ENCODE assay signal across 8 mouse cellular contexts in genomic region chr9:88437342-88438236, GRCm38 (mm10). TPM values are rescaled to one million over a fixed set of nuclear protein-coding genes. Genes with fewer than 3 reads are reported as not detected.
A peak's percentile ranks its signal among the peaks of the same experiment; 100 is the strongest.
DNase-seq lines count a peak whose midpoint lies in the region; ATAC-seq lines count a peak whose summit lies in the region.

No protein-coding gene starts in this region.

- no peak for DNase-seq in lung, postnatal 4 days
- no peak for DNase-seq in intestine, embryonic 14.5 days (ENCODE audit: low spot score)
- no peak for DNase-seq in gastrocnemius, adult 8-10 months (ENCODE audit: low spot score in 2 of 2)
- DNase-seq in right cerebral cortex, adult 18-20 months = no peak

- 43% methylated on average over 10 of the region's 10 CpGs for WGBS in lung, embryonic 16.5 days
- WGBS in intestine, embryonic 14.5 days = 45% methylated on average over 10 of the region's 10 CpGs
- 52% methylated on average over 10 of the region's 10 CpGs for WGBS in neural tube, embryonic 15.5 days

- H3K27me3 ChIP-seq in lung, embryonic 16.5 days (ENCODE audit: control insufficient read depth, insufficient read depth, low read depth, low read length) = no peaks in the 10 kb centered on the region
- H3K27me3 ChIP-seq in intestine, embryonic 14.5 days (replicated peaks; ENCODE audit: control insufficient read depth, insufficient read depth, low read length) = no peaks in the 10 kb centered on the region
- no peaks in the 10 kb centered on the region for H3K27me3 ChIP-seq in neural tube, embryonic 15.5 days (replicated peaks)

- H3K4me1 ChIP-seq in lung, embryonic 16.5 days (replicated peaks; ENCODE audit: control insufficient read depth, insufficient read depth, low read length) = peaks cover 9% of the 10 kb centered on the region; the same call in 1 of the 2 replicates
- H3K4me1 ChIP-seq in brown adipose tissue, adult 24 weeks (ENCODE audit: control insufficient read depth, insufficient read depth, insufficient read length, low read length) = peaks cover 5% of the 10 kb centered on the region
- peaks cover 6% of the 10 kb centered on the region; the same call in 1 of the 2 replicates for H3K4me1 ChIP-seq in intestine, embryonic 14.5 days (replicated peaks; ENCODE audit: control insufficient read depth, insufficient read depth, low read length)
- H3K4me1 ChIP-seq in neural tube, embryonic 15.5 days = peaks cover 23% of the 10 kb centered on the region

- H3K4me2 ChIP-seq in lung, embryonic 16.5 days (ENCODE audit: low read depth, low read length) = peak overlapping the region; percentile 94
- H3K4me2 ChIP-seq in intestine, embryonic 14.5 days (ENCODE audit: low read length) = peak overlapping the region; percentile 86
- peak overlapping the region; percentile 83 for H3K4me2 ChIP-seq in neural tube, embryonic 15.5 days

- no peak for ATAC-seq in lung, embryonic 16.5 days (ENCODE audit: low read depth)
- no peak for ATAC-seq in intestine, embryonic 14.5 days (replicated peaks; ENCODE audit: low FRiP score, low TSS enrichment, low read depth)
- ATAC-seq in neural tube, embryonic 15.5 days (ENCODE audit: low FRiP score) = no peak
- no peak for ATAC-seq in monocyte, adult 5-6 weeks (replicated peaks; ENCODE audit: insufficient number of reproducible peaks, low FRiP score, low TSS enrichment, poor library complexity, severe bottlenecking)

- peak overlapping the region; percentile 84 for H3K4me3 ChIP-seq in lung, embryonic 16.5 days (ENCODE audit: low read length)
- peak overlapping the region; percentile 97 for H3K4me3 ChIP-seq in brown adipose tissue, adult 24 weeks (ENCODE audit: insufficient read depth, low read depth, low read length)
- peak overlapping the region; percentile 79 for H3K4me3 ChIP-seq in intestine, embryonic 14.5 days (ENCODE audit: low read depth, low read length)
- peak overlapping the region; percentile 87 for H3K4me3 ChIP-seq in neural tube, embryonic 15.5 days (replicated peaks)

- H3K27ac ChIP-seq in lung, embryonic 16.5 days (ENCODE audit: low read length) = peak overlapping the region; percentile 95
- no peak overlapping the region; the same call in 1 of the 2 replicates for H3K27ac ChIP-seq in brown adipose tissue, adult 24 weeks (replicated peaks; ENCODE audit: low read depth, low read length)
- H3K27ac ChIP-seq in intestine, embryonic 14.5 days (ENCODE audit: low read depth) = no peak overlapping the region; the same call in 1 of the 2 replicates
- H3K27ac ChIP-seq in neural tube, embryonic 15.5 days (replicated peaks) = peak overlapping the region; percentile 94; the same call in 1 of the 2 replicates

- peak overlapping the region; percentile 93 for H3K9ac ChIP-seq in lung, embryonic 16.5 days (ENCODE audit: low read length)
- peak overlapping the region; percentile 79 for H3K9ac ChIP-seq in intestine, embryonic 14.5 days (ENCODE audit: low read length)
- H3K9ac ChIP-seq in neural tube, embryonic 15.5 days (replicated peaks) = peak overlapping the region; percentile 90

- H3K9me3 ChIP-seq in lung, embryonic 16.5 days (ENCODE audit: control insufficient read depth, low read length) = no peaks in the 10 kb centered on the region
- H3K9me3 ChIP-seq in intestine, embryonic 14.5 days (ENCODE audit: control insufficient read depth, low read length) = no peaks in the 10 kb centered on the region
- H3K9me3 ChIP-seq in neural tube, embryonic 15.5 days (replicated peaks) = no peaks in the 10 kb centered on the region

- H3K36me3 ChIP-seq in lung, embryonic 16.5 days (ENCODE audit: control insufficient read depth, insufficient read depth, low read length) = no peaks in the 10 kb centered on the region
- no peaks in the 10 kb centered on the region for H3K36me3 ChIP-seq in intestine, embryonic 14.5 days (ENCODE audit: control insufficient read depth, insufficient read depth, low read length)
- no peaks in the 10 kb centered on the region for H3K36me3 ChIP-seq in neural tube, embryonic 15.5 days

RNA-seq across cellular contexts. Expression of gene Snx14, which starts 1.2 kb away (rescaled TPM):
- polyA plus RNA-seq in lung, embryonic 16.5 days (2015; fragmentation: Nextera tagmentation; extraction: Ambion mirVana) = 28.8 and 30.1 TPM in 2 replicates
- 29.7 and 38.5 TPM in 2 replicates for polyA plus RNA-seq in brown adipose tissue, adult 24 weeks (2012; ENCODE audit: insufficient read depth, insufficient read length, missing spikeins)
- polyA plus RNA-seq in intestine, embryonic 14.5 days (2014; fragmentation: Nextera tagmentation; extraction: Ambion mirVana) = 29.7 and 35.1 TPM in 2 replicates
- polyA plus RNA-seq in neural tube, embryonic 15.5 days (2015; fragmentation: Nextera tagmentation; extraction: Ambion mirVana) = 35.9 and 37.2 TPM in 2 replicates
- 10 to 100 TPM; 11.6 to 15.4 (median 13.9) TPM for total RNA-seq in gastrocnemius, adult 8-10 months (2022)
- total RNA-seq in monocyte, adult 5-6 weeks (2017) = 34.1 to 44.9 TPM (median 35.3 TPM) in 3 replicates

RNA-seq across cellular contexts. Expression of gene Gm20537, which starts 18.8 kb away (rescaled TPM):
- polyA plus RNA-seq in lung, embryonic 16.5 days (2015; fragmentation: Nextera tagmentation; extraction: Ambion mirVana) = 0.94 and 1.2 TPM in 2 replicates
- polyA plus RNA-seq in brown adipose tissue, adult 24 weeks (2012; ENCODE audit: insufficient read depth, insufficient read length, missing spikeins) = not detected in 2 replicates
- 0.24 and 0.52 TPM in 2 replicates for polyA plus RNA-seq in intestine, embryonic 14.5 days (2014; fragmentation: Nextera tagmentation; extraction: Ambion mirVana)
- polyA plus RNA-seq in neural tube, embryonic 15.5 days (2015; fragmentation: Nextera tagmentation; extraction: Ambion mirVana) = 0.59 and 0.60 TPM in 2 replicates
- 1 to 10 TPM in 1 of 4 experiments, under 1 TPM in 1, not detected in 2; 0.56 to 1.2 TPM for total RNA-seq in gastrocnemius, adult 8-10 months (2022)
- not detected in 3 replicates for total RNA-seq in monocyte, adult 5-6 weeks (2017)

RNA-seq across cellular contexts. Expression of gene Syncrip, which starts 44.8 kb away (rescaled TPM):
- polyA plus RNA-seq in lung, embryonic 16.5 days (2015; fragmentation: Nextera tagmentation; extraction: Ambion mirVana) = 82.4 and 89.0 TPM in 2 replicates
- 85.1 and 101 TPM in 2 replicates for polyA plus RNA-seq in brown adipose tissue, adult 24 weeks (2012; ENCODE audit: insufficient read depth, insufficient read length, missing spikeins)
- 104 and 106 TPM in 2 replicates for polyA plus RNA-seq in intestine, embryonic 14.5 days (2014; fragmentation: Nextera tagmentation; extraction: Ambion mirVana)
- polyA plus RNA-seq in neural tube, embryonic 15.5 days (2015; fragmentation: Nextera tagmentation; extraction: Ambion mirVana) = 66.7 and 73.3 TPM in 2 replicates
- 10 to 100 TPM; 52.7 to 75.6 (median 65.9) TPM for total RNA-seq in gastrocnemius, adult 8-10 months (2022)
- total RNA-seq in monocyte, adult 5-6 weeks (2017) = 112 to 157 TPM (median 127 TPM) in 3 replicates

Comparison
In these comparisons a context has a peak if more than half of its experiments do, and no peak if none do; other contexts are left out.
1. H3K27ac ChIP-seq: peak in lung, embryonic 16.5 days (single experiment) and neural tube, embryonic 15.5 days (single experiment); none in brown adipose tissue, adult 24 weeks (single experiment) and intestine, embryonic 14.5 days (single experiment).
2. Peak in every context shown above with its lines, with median percentiles within 50 percentile points of each other: H3K4me2 ChIP-seq, H3K4me3 ChIP-seq and H3K9ac ChIP-seq.